Mouse (Mus musculus) c-Kit-negative CD71-positive TER-119-positive erythroid progenitor cells, embryonic 14.5 days (primary cell): ENCODE data around the gene Gm14180.
"Not testable (repeated sequence)": the region's sequence is repeated elsewhere in the genome, so short reads cannot be mapped to it uniquely, and the experiment has no call there.

Experiments used
- DNase-seq: peaks from one replicate; pipeline ENCODE4 v3.0.0-alpha.2; 2013; ENCODE audit warnings: low read depth, low spot score

Gm14180 gene

DNA sequence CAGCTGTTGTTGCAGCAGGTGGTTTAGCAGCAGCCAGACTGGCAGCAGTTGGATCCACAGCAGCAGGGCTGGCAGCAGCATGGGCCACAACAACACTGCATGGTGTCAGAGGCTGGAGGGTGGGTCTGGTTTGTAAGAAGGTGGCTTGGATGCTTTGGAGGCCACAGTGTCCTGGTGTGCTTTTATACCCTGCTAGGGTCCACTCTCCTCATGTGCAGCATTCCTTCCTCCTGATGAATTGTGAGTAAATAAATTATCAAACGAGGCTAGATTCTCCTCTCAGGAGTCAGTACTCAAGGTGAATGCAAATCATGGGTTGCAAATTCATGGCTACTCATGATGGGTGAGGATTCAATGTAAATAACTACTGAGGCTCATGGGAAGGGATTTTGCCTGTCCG, at the start of gene Gm14180:
Gene Gm14180, minus strand, starts transcription at position 101 of the 400 bp plus-strand sequence.
- no peak for DNase-seq

DNA sequence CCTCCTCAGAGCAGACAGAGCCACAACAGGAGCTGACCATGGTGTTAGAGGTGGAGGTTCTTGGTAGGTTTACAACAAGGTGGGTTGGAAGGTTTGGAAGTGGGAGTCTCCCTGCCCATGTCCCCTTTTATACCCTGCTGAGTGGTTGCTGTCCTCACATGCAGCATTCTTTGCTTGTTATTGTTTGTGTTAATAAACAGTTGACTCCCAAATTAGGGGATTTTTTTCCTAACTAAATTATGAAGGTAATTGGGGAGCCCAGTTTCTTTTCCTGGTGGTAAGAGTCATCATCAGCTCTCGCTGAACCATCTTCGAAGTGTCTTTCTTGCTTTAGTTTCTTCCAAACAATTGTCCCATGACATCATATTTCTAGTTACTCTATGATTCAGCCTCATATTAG, 46.5 kb upstream of the Gm14180 start, which contains the start of gene Krtap4-8:
Gene Krtap4-8, minus strand, starts transcription at position 101 of the 400 bp plus-strand sequence.
- DNase-seq = no peak

DNA sequence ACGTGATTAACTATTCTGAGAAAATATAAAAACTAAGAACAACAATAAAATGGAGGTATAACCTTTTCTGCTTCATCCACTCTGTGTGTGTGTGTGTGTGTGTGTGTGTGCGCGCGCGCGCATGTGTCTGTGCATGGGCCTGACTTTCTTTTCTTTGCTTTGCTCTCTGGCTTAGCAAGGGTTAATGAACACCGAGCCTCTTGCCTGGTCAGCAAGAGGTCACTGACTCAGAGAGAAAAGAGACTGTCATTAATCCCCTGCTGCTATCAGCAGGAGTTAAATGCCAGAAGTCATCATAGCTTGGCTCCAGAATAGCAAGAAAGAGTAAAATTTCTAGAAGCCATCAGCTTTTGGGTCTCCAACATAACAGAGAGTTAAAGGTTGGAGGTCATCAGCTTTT, 44.3 kb upstream of the Gm14180 start:
- DNase-seq = no peak

DNA sequence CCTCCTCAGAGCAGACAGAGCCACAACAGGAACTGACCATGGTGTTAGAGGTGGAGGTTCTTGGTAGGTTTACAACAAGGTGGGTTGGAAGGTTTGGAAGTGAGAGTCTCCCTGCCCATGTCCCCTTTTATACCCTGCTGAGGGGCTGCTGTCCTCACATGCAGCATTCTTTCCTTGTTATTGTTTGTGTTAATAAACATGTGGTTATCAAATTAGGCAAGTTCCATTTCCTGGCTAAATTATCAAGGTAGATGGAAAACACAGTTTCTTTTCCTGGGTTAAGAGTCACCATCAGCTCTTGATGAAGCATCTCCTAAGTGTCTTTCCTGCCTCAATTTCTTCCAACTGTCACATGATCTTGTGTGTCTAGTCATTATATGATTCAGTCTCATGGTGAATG, 38.7 kb upstream of the Gm14180 start, which contains the start of gene Gm11595:
Gene Gm11595, minus strand, starts transcription at position 101 of the 400 bp plus-strand sequence.
- not testable (repeated sequence) for DNase-seq

DNA sequence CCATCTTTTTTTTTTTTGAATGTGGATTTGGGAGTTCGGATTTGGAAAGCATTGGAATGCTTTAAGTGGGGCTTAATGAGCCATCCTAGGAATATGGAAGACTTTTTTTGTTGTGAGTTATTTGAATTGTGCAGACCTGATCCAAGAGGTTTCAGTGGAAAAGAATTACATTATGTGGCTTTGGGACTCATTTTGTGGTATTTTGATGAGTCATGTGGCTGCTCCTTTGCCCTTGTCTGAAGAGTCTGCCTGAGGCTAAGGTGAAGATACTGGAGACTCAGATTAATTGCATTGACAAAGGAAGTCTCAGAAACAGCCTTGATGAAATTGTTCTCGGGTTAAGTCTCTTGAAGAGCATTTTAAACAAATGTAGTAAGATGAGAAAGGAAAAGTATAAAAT, 34.3 kb upstream of the Gm14180 start:
- DNase-seq = no peak

DNA sequence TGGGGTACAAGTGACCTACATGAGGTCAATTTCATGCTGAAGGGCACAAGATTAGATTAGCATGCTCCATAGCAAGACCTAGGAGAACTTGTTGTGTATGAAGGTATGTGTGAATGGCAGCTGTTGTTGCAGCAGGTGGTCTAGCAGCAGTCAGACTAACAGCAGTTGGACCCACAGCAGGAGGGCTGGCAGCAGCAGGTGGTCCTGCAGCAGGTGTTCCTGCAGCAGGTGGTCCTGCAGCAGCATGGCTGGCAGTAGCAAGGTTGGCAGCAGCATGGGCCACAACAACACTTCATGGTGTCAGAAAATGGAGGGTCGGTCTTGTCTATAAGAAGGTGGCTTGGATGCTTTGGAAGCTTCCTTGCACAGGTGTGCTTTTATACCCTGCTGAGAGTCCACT, 24.8 kb upstream of the Gm14180 start:
- DNase-seq = no peak

DNA sequence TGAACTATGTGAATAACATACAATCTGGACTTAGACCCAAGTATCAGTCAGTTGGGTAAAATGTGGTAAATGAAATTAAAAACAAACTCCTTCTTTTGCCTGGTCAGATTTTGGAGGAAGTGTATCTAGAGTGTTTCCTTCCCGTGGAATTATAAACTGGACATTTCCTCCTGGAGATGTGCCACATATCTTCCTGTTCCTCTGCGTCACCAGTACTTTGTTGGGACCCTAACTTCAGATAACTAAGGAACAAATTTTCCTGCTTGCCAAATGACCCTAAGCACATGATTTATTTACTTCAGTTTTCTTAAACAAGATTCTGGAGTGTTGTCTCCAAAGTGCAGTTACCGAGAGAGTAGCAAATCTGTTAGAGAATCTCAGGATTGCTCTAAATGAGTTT, 9.9 kb upstream of the Gm14180 start:
- DNase-seq = no peak

DNA sequence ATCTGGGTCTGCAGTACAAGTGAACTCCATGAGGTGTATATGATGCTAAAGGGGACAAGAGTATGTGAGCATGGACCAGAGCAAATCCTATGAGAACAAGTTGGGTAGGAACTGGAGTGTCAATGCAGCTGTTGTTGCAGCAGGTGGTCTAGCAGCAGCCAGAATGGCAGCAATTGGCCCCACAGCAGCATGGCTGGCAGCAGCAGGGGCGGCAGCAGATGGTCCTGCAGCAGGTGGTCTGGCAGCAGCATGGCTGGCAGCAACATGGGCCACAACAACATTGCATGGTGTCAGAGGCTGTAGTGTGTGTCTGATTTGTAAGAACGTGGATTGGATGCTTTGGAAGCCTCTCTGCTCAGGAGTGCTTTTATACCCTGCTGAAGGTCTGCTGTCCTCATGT, 10.0 kb downstream of the Gm14180 start:
- no peak for DNase-seq

DNA sequence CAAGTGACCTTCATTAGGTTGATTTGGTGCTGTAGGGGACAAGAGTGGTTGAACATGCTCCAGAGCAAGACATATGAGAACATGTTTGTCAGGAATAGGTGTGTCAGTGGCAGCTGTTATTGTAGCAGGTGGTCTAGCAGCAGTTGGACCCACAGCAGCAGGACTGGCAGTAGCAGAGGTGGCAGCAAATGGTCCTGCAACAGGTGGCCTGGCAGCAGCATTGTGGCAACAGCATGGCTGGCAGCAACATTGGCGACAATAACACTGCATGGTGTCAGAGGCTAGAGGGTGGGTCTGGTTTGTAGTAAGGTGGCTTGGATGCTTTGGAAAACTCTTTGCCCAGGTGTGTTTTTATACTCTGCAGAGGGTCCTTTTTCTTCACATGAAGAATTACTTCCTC, 15.3 kb downstream of the Gm14180 start:
- DNase-seq = no peak

DNA sequence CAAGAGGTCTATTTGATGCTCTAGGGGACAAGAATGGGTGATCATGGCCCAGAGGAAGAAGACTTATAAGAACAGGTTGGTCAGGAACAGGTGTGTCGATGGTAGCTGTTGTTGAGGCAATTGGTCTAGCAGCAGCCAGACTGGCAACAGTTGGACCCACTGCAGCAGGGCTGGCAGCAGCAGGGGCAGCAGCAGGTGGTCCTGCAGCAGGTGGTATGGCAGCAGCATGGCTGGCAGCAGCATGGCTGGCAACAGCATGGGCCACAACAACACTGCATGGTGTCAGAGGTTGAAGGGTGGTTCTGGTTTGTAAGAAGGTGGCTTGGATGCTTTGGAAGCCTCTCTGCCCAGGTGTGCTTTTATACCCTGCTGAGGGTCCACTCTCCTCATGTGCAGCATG, 43.6 kb downstream of the Gm14180 start, which contains the start of gene Gm14190:
Gene Gm14190, minus strand, starts transcription at position 278 of the 400 bp plus-strand sequence.
- DNase-seq = no peak

DNA sequence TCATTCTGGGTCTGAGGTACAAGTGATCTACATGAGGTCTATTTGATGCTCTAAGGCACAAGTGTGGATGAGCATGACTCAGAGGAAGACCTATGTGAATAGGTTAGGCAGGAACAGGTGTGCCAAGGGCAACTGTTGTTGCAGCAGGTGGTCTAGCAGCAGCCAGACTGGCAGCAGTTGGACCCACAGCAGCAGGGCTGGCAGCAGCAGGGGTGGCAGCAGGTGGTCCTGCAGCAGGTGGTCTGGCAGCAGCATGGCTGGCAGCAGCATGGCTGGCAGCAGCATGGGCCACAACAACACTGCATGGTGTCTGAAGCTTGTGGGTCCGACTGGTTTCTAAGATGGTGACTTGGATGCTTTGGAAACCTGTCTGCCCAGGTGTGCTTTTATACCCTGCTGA, 48.9 kb downstream of the Gm14180 start:
- DNase-seq = not testable (repeated sequence)
